Mouse (Mus musculus): ENCODE results near the gene Kcnc1. TPM values are rescaled to one million over a fixed set of nuclear protein-coding genes. Genes with fewer than 3 reads are reported as not detected.

The Kcnc1 gene
- polyA plus RNA-seq, 1 experiment = 0.23 TPM

DNA sequence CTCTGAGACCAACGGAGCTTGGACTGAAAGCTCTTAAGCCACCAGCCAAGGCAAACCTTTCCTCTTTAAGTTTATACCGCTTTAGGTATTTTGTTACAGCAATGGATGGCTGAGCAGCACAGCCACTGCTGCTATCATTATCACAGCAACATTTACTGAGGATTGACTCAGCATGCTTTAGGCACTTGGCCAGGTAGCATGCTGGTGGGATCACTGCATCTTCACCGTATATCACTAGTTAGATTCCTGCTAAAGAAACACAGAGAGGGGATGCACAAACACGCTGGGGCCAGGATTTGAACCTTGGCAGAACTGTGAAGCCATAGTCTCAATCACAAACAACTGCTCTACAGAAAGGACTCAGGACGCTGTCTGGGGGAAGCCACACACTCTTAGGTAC, 90.5 kb downstream of the Kcnc1 start:
- H3K27me3 ChIP-seq (replicated peaks; ENCODE audit: control insufficient read depth, insufficient read depth, low read length) = no peaks in the 10 kb centered on the region
- TF ChIP-seq POLR2A (IDR thresholded peaks at IDR 0.05; ENCODE audit: low read depth, low read length) (no peak), CTCF (conservative IDR thresholded peaks at IDR 0.05; ENCODE audit: insufficient read depth, insufficient read length, low read depth, low read length) (no peak)
- H3K27ac ChIP-seq (ENCODE audit: insufficient read depth, low read depth, low read length) = no peak overlapping the region
- DNase-seq = no peak
- H3K36me3 ChIP-seq (ENCODE audit: control insufficient read depth, insufficient read depth, low read length) = no peaks in the 10 kb centered on the region
- H3K4me3 ChIP-seq (ENCODE audit: insufficient read depth, low read depth, low read length) = no peak overlapping the region
- 70% methylated on average over 5 of the region's 5 CpGs for WGBS
- H3K4me1 ChIP-seq (ENCODE audit: control insufficient read depth, insufficient read depth, low read length) = no peaks in the 10 kb centered on the region

GRCm38 (mm10) chr7:46487354-46487753, 91.1 kb downstream of the Kcnc1 start:
- H3K27ac ChIP-seq (ENCODE audit: insufficient read depth, low read depth, low read length) = no peak overlapping the region
- no peak for DNase-seq
- TF ChIP-seq POLR2A (IDR thresholded peaks at IDR 0.05; ENCODE audit: low read depth, low read length) = no peak
- H3K4me3 ChIP-seq (ENCODE audit: insufficient read depth, low read depth, low read length) = no peak overlapping the region
- no peaks in the 10 kb centered on the region for H3K4me1 ChIP-seq (ENCODE audit: control insufficient read depth, insufficient read depth, low read length)
- WGBS = 62% methylated on average over 4 of the region's 4 CpGs
- H3K27me3 ChIP-seq (replicated peaks; ENCODE audit: control insufficient read depth, insufficient read depth, low read length) = no peaks in the 10 kb centered on the region
- no peaks in the 10 kb centered on the region for H3K36me3 ChIP-seq (ENCODE audit: control insufficient read depth, insufficient read depth, low read length)

Other genes with a start within 250 kb of the Kcnc1 start
- gene Abcc8, start 216.5 kb upstream of the Kcnc1 start, polyA plus RNA-seq (2012; rRNA removed) = 0.30 and 0.64 TPM in 2 replicates
- gene Ush1c, start 158.0 kb upstream of the Kcnc1 start, polyA plus RNA-seq (2012; rRNA removed) = 50.8 and 52.4 TPM in 2 replicates
- gene Otog, start 155.5 kb upstream of the Kcnc1 start, polyA plus RNA-seq (2012; rRNA removed) = 0.04 and 0.06 TPM in 2 replicates
- gene Myod1, start 20.0 kb upstream of the Kcnc1 start, polyA plus RNA-seq (2012; rRNA removed) = 0.20 TPM in 1 of 2 replicates, not detected in the other
- 16.0 and 16.8 TPM in 2 replicates for gene Sergef, start 243.3 kb downstream of the Kcnc1 start, polyA plus RNA-seq (2012; rRNA removed)